ENCODE assay signal across 8 mouse cellular contexts in the genomic region with DNA sequence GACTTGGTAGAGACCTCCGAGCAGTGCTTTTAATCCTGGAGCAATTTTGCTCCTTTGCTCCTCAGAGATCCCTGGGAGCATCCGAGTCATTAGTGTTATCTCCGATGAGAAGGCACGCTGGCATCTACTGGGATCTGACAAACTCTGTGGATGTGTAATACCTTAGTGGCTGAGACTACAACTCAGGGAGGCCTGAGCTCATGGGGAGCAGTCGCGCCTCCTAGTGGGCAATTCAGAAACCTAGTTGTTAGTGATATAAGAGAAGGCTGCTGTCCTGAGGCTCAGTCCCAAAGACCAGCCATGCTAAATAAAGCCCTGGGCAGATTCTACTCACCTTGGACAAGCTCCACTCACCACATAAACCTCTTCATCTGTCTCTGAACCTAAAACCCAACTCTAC. TPM values are rescaled to one million over a fixed set of nuclear protein-coding genes. Genes with fewer than 3 reads are reported as not detected.
DNase-seq lines count a peak whose midpoint lies in the region; ATAC-seq and TF ChIP-seq lines count a peak whose summit lies in the region.

No protein-coding gene starts in this region.

- no peaks in the 10 kb centered on the region for H3K4me1 ChIP-seq in intestine, embryonic 15.5 days (replicated peaks)

- no peaks in the 10 kb centered on the region for H3K27me3 ChIP-seq in intestine, embryonic 15.5 days (replicated peaks)

- H3K9me3 ChIP-seq in intestine, embryonic 15.5 days: no peaks in the 10 kb centered on the region

- TF ChIP-seq CTCF in gastrocnemius, adult 2 months (IDR thresholded peaks at IDR 0.05): peak; percentile 45

- H3K9ac ChIP-seq in intestine, embryonic 15.5 days: no peak overlapping the region

- no peak overlapping the region for H3K27ac ChIP-seq in gastrocnemius, adult 2 months
- no peak overlapping the region for H3K27ac ChIP-seq in intestine, embryonic 15.5 days

- WGBS in intestine, embryonic 15.5 days: 53% methylated on average over 6 of the region's 6 CpGs

- peak; percentile 62 for ATAC-seq in intestine, embryonic 15.5 days
- ATAC-seq in megakaryocyte progenitor cell, adult 5-6 weeks (replicated peaks; ENCODE audit: poor library complexity): peak; percentile 91

- DNase-seq in gastrocnemius, adult 2 months: no peak
- DNase-seq in gastrocnemius, postnatal 4 days (ENCODE audit: low spot score in 2 of 2): no peak
- DNase-seq in urinary bladder, postnatal 14 days (ENCODE audit: low spot score): peak; percentile 35
- no peak for DNase-seq in urinary bladder, adult 18-20 months (ENCODE audit: low spot score in 2 of 2)
- no peak for DNase-seq in left cerebral cortex, postnatal 36 days (ENCODE audit: low spot score in 2 of 2)
- DNase-seq in ovary, postnatal 10 days (ENCODE audit: low spot score): no peak

- no peak overlapping the region for H3K4me2 ChIP-seq in intestine, embryonic 15.5 days (replicated peaks)

- H3K36me3 ChIP-seq in intestine, embryonic 15.5 days: no peaks in the 10 kb centered on the region

- intact Hi-C loops in gastrocnemius, adult 2 months (cut with DNase I): no loop called here
- intact Hi-C loops in left cerebral cortex, postnatal 36 days (cut with DNase I): no loop called here

- no peak overlapping the region for H3K4me3 ChIP-seq in gastrocnemius, adult 2 months
- no peak overlapping the region for H3K4me3 ChIP-seq in intestine, embryonic 15.5 days (replicated peaks)

RNA-seq across cellular contexts. Expression of a gene that starts 23.4 kb away (rescaled TPM):
- 10 to 100 TPM; 27.6 to 39.9 TPM for total RNA-seq in gastrocnemius, adult 2 months (2021)
- total RNA-seq in gastrocnemius, postnatal 4 days (2021): 100 to 1,000 TPM in 1 of 2 experiments, 10 to 100 TPM in 1; 99.1 to 125 TPM
- polyA plus RNA-seq in intestine, embryonic 15.5 days (2015; fragmentation: Nextera tagmentation; extraction: Ambion mirVana): 52.4 and 60.8 TPM in 2 replicates
- 14.9 and 18.8 TPM in 2 replicates for total RNA-seq in megakaryocyte progenitor cell, adult 5-6 weeks (2015)
- 48.5 and 58.3 TPM in 2 replicates for total RNA-seq in megakaryocyte progenitor cell, adult 5-6 weeks (2017)
- total RNA-seq in left cerebral cortex, postnatal 36 days (2021): 100 to 1,000 TPM; 242 to 256 TPM
